Mouse (Mus musculus) embryo, embryonic 10 days (tissue): ENCODE data around the gene Fzr1.
A peak's percentile ranks its signal among the peaks of the same experiment; 100 is the strongest.

Experiments
- DNase-seq: peaks from one replicate; pipeline ENCODE4 v3.0.0-alpha.2; 2015; ENCODE audit warnings: low spot score

Gene Fzr1

DNA sequence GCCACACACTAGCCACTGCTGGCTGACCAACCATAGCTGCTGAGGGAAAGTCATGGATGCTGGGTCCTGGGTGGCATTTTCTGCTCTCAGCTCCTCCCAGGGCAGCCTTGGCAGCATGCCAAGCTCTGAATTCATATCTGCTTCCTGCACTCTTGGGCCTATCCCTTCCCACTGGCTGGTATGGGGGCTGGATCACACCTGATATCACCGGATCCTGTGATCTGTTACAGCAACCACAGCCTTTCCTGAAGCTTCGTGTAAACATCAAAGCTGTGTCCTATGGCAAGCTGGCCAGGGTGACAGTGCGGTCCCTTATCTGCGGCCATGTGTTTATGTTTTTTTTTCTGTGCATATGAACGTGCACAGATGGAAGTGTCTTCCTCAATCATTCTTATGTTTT lies 3.7 kb upstream of the Fzr1 start:
- no peak for DNase-seq

DNA sequence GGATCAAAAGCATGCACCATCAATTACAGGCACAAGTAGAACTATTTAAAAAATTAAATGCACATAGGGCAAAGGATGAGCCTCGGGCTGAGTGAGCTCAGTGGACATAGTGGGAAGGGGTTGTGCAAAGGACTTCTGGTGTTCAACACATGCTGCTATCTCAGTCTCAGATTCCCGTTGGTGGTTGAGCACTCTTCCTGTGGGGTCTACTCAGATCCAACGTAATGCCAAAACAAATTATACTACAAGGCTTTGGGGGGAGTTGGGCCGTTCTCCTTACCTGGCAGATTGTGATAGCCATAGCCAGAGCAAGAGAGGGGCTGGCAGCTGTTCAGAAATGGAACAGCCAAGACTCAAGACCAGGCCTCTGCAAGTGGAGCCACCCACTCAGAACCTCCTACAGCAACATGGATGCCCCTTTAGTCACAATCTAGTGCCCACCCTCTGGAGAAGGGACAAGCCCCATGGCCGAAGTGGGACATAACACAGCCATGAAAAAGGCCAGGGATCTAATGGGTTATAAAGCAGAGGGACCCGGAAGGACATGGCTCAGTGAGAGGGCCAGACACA lies 1.6 kb upstream of the Fzr1 start:
- DNase-seq: no peak

DNA sequence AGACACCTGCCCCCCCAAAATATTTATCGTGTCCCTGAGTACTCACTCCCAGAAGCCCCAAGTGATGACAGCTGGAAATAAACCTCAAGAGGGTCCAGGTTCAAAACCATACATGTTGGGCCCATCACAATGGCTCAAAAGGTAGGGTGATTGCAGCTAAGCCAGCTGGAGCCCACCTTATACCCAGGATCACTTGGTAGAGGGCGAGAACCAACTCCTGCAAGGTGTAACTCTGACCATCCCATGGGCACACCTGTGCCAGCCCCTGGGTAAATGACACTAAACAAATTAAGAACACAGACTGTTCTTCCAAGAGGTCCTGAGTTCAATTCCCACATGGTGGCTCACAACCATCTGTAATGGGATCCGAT lies 852 bp upstream of the Fzr1 start:
- no peak for DNase-seq

DNA sequence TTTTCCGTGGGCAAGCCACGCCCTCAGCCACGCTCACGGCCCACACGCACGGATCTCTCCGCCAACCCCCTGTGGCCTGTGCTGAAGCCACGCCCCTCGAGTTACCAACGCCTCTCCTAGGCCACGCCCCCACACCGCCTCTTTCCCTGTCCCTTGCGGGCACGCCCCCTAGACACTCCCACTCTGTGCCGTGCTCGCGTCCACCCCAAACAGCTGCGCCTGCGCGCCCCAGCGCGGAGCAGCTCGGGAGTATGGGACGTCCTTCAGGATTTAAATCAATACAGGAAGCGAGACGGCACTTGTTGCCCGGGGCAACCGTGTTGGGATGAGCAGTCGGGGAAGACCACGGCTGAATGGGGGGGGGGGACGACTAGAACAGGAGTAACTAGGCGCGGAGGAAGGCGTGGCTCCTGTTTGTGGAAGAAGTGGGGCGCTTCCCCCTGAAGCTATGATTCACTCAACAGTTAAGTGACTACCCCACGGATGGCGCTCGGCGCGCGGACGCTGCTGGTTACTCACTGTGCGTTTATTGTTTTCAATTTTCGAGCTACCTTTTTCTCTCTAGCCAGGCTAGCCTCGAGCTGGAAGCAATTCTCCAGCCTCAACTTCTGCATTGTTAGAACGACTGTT lies 352 bp upstream of the Fzr1 start:
- peak; percentile 100 for DNase-seq

DNA sequence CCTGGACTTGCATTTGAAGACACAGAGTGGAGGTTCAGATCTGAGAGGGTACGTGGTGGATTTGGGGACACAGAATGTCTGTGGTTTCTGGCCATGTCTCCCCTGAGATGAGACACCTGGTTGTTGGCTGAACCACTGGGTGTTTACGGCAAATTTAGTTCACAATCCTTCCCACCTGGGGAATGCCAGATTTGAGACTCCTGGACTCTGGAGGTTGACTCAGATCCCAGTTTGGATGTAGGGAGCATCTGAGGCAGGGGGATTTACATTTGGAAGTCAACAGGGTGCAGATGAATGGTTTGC lies 1.0 kb downstream of the Fzr1 start:
- no peak for DNase-seq

DNA sequence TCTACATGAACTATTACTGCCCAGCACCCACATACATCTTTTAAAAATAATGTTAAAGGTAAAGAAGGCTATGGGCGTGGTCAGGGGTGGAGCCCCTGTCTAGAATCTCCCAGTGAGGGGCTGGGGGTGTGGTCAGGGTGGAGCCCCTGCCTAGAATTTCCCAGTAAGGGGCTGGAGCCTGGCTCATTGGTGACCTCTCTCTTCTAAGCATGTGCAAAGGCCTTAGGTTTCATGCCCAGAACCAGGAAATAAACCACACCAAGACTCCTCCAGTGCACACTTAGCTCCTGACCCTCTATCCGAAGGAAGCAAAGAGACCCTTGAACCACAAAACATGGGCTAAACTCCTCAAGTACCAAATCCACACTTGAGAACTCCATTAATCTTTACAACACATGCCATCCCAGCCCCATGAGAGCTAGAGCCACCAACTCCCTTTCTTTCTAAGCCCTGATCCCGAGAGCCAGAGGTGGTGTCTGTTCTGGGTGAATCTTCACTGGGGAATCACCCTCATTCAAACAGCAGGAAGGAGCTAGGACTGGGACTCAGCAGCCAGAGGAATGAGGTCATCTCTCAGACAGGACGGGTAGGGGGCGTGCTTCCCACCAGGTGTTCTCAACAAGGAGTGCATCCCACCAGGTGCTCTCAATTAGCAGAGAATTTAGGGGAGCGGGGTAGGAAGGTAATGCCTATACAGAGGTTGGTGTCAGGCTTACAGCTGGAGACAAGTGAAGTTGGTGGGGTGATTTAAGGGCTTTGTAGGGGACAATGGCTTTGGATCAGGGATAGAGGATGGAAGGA lies 1.6 kb downstream of the Fzr1 start:
- DNase-seq: peak; percentile 34

DNA sequence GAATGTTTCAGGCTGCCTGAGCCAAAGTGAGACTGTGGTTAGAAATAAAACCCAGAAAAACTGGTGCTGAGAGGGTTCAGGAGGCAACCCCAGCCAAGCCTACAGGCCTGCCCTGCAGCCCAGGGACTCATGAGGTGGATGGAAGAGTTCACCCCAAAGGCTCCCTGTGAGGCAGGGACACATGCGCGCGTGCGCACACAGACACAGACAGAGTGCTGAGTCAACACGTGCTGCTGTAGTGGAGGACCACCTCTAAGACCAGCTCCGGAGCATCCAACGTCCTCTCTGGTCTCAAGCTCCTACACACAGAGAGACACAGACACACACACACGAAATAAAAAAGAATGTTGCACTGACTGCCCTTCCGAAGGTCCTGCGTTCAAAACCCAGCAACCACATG lies 3.0 kb downstream of the Fzr1 start:
- DNase-seq: no peak

DNA sequence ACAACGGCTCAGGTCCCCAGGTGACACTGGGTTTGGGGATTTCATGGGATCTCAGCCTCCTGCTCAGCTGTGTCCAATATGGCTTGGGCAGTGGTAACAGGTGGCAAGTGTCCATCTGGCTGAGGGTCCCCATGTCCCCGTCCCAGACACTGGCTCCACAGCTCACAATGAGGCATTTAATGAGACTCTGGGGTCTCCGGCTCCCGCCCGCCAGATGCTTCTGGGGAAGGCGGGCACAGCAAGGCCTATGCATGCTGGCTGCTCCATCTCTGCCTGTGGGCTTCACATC lies 11.2 kb downstream of the Fzr1 start:
- DNase-seq: no peak

DNA sequence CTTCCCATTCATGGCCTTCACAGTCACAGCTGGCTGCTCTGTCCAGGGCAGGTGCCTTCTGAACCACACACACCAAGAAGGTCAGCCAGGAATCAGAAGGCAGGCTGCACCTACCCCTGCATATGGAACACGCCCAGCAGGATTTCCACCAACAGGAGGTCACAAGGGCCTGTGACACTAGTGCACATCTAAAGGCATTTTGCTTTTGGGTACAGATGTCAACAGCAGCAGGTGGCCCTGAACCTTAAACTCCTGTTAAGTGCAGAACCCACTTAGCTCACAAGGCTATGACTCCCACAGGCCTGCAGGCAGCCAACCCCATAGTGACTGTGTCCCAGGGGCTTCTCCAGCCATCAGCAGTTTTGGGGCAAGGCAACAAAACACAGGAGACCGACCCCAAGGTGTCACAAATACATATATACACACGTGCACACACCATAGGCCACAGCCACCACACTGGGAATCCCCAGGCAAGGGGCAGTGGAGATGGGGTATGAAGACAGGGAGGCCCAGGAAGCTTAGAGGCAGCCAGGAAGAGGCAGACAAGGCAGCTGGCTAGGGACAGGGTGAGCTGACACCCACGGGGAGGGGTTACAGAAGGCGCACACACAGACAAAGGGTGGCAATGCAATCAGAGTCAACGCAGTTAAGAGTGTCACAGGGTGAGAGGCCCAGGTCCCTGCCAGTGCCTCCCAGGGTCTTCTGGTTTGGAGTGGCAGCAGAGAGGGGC lies 11.7 kb downstream of the Fzr1 start:
- no peak for DNase-seq

DNA sequence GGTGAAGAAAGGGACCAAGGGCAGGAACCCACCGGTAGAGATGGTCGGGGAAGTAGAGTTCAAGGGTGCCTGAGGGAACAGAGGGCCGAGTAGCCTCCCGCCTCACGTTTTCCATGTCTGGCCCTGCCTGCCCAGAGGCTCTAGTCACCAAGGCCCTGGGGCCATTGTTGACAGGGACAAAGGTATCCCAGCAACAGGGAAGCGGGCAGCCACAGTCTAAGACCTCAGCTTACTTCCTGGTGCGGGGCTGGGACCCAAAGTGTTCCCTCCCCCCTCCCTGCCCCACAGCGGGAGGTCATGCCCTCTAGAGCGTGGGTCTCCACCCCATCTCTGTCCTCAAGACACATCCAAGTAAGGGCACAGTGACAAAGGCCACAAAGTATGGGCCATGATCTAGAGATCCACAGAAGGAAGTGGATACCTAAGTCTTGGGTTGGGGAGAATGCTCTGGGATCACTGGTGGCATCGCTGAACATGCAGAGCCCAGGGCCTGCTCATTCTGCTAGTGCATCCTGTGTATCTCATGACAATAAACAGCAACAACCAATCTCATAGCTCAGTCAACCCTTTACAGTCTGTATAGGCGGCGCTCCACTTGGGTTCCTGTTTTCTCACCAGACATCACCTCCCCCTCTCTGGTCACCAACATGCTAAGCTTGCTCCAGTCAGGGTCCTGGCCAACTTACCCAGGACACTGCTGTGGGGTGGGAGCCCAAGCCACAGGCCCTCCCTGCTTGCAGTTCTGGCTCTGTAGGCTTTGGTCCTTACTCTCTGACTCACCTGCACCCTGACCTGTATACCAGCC lies 12.4 kb downstream of the Fzr1 start, which contains the start of gene 4930404N11Rik:
Gene 4930404N11Rik, minus strand, starts transcription at position 145 of the 805 bp plus-strand sequence.
- peak; percentile 85 for DNase-seq

DNA sequence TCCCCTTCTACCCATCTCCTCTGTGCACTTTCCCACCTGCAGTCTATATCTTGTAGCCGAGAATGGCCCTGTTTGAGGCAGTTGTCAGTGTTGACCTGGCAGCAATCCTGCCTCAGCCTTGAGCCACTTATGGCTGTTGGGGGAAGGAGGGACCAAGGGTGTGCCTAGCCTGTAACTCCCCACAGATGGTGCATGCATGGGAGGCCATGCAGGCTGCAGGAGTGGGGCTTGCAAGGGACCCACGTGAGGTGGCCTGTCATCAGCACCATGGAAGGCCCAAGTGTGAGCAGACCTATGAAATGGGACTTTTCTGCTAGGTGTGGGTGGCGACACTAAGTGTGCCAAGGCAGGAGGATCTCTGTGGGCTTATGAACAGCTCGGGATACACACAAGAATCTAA lies 13.2 kb downstream of the Fzr1 start:
- DNase-seq: no peak

DNA sequence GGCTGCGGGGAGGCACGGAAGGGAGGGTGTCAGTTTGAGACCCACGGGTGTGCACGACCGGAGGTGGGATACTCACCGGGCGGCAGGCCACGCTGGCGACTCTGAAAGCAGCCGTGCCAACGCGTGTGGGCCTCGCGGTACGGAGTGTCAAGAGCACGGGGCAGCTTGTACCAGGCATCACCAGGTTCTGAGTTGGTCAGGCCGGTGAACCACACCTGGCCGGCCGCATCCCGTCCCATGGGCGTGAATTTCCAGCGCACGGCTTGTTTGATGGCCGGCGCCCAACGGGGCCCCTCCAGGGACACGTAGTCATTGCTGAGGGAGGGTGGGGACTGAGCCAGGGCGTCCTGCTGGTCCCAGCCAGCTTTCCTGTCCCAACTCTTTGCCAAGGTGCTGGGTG lies 13.7 kb downstream of the Fzr1 start:
- DNase-seq: no peak

DNA sequence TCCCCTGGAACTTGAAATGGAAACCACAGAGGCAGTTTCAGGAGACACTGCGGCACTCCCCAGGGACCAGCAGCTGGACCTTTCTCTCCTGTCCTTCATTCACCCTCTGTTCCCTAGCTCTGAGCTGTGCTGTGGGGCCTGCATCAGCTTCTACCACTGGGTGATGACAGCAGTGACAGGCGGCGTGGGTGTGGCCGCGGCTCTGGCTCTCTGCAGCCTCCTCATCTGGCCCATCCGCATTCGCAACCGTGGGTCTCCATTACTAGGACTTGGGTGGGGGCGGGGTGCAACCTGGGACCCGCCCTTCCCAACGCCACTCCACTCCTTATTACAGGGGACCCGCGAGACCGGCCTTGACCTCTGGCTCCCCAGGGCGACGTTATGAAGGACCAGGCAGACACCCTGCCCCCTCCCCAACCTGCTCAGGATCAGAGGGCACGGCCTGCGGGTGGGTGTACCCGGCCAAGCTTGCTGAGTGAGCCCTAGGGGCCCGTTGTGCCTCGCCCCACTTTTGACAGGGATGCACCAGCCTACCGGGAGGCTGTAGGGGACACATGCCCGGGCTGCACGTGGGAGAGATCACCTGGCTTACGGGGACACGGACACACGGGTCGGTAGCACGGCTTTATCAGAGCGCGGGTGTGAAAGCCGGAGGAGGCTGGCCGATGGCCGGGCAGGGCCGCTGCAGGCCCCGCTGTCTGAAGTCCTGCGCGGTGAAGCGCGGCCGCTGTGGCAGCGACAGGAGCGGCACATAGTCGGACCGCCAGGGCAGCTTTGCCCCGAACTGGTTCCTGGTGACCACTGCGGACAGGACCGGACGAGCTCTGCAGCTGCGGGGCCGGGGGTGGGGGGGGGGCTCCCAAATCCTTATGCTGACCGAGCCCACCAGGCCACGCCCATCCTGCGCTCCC lies 14.6 kb downstream of the Fzr1 start:
- DNase-seq: no peak

DNA sequence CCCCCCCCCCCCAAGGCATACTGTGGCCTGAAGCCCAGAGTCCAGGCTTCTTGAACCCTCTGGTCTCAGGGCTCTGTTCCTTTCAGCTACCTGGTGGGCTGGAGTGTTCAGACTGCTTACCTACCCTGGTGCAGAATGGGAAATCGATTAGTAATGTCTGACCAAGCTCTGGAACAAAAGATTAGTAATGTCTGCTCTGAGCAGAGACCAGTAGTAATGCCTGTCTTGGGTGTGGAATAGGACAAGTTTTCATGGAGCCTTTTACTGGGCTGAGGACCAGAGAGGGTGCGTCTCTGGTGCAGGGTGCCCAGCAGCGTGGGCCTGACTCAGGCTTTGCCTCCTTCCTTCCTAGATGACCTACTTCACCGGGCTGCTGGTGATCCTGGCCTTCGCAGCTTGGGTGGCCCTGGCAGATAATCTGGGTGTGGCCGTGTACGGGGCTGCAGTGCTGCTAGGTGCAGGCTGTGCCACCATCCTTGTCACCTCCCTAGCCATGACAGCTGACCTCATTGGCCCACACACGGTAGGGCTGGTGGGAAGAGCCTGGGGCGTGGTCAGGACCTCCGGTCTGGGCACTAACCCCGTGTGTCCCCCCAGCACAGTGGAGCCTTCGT lies 15.9 kb downstream of the Fzr1 start:
- no peak for DNase-seq

DNA sequence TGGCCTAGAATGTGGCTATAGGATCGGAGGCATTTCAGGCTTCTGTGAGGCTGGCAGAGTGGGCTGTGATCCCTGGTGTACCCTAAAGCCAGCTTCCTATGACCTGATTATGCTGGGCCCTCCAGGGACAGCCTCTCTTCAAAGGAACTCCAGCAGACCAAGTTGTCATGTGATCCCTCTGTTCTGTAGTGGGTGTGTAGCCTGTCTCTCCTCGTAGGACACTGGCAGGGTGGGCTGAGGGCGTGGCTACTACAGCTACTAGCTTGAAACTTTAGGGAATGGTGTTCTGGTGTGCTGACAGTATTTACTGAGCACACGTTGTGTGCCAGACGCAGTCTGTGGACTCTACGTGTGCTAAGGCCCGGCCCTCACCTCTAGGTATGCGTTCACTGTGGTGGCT lies 17.6 kb downstream of the Fzr1 start:
- DNase-seq: no peak

DNA sequence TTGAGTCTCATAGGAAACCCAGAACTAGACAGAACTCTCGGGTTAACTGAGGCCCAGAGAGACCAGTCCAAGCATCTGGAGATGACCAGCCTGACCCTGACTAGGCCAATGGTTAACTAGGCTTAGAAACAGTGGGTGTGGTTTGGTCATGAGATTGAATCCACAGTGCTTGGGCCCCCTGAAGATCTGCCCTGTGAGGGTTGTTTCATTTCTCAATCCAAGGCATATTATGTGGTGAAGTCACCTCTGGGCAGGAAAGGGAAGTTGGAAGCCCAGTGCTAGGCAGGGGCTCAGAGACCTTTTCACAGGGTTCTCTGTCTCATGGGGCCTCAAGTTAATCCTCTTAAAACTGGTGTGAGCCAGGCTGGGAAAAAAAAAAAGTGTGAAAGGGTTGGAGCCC lies 19.5 kb downstream of the Fzr1 start:
- DNase-seq: no peak

DNA sequence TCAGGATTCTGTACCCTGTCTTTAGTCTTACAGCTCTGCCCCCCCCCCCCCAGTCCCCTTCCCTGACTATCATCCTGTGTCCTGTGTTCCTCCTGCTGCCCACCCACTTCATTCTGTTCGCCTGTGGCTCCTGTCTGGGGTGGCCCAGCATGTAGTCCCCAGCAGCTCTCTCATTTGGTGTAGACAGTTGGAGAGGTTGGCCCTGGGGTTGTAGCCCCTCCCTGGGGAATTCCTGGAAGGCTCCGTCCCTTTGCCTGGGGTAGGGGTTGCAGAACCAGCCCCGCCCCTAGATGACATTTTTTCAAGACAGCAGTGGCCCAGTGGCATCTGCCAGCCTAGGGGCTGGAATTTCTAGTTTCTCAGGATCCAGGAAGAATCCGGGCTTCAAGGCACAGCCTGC lies 20.1 kb downstream of the Fzr1 start:
- DNase-seq: no peak

DNA sequence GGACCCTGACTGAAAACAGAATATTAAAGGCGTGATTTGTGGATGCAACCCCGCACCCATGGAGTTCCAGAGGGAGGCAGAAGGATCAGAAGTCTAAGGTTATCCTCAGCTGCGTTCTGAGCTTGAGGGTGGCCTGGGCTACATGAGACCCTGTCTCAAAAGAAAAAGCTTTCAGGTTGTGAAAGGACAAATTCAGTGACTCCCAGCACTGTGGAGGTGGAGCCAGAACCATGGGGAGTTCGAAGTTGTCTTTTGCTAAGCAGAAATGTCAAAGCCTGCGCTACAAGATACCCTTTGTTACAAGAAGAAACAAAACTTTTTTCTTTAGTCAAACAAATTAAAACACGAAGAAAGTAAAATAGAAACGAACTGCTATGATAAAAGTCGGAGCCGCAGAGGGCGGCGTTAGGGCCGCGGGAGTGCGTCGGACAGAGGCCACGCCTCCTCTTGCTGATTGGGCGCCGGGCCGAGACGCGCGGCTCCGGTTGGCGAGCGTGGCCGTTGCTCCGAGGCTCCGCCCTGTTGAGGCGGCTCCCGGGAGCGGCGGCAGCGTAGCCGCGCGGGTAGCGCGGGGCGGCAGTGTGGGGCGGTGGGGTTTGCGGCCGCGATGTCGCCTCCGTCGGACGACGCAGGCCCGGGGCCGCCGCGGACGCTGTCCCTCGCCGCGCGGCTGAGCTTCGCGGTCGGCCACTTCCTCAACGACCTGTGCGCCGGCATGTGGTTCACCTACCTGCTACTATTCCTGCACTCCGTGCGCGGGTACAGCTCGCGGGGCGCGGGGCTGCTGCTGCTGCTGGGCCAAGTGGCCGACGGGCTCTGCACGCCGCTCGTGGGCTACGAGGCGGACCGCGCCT lies 21.1 kb downstream of the Fzr1 start, which contains the start of gene Mfsd12:
Gene Mfsd12, plus strand, starts transcription at position 501 of the 854 bp plus-strand sequence.
- peak; percentile 95 for DNase-seq

DNA sequence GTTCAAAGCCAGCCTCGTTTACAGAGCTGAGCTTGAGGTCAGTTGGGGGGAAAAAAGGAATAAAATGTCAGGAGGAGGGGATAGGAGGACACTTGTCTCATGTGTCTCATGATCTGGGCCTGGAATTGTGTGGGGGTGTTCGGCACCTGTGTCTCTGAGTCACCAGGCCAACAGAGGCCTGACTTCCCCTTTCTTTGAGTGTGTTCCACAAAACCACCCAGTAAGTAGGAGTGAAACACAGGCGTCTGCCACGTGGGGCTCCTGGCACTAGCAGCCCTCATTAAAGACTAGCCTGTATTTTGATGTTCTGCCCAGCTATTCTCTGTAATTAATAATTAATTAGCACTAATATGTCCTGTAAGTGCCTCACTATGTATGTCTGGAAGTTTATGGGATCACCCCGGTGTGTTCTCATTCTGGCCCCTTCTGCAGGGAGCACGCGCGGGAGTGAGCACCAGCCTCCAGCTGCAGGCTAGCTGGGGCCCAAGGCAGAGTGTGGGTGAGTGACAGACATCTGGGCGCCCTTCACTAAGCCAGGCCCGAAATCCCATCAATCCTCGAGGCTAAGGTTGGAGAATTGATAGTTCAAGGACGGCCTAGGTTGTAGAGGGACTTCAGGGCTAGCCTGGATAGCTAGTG lies 21.8 kb downstream of the Fzr1 start:
- no peak for DNase-seq
